Mouse (Mus musculus): ENCODE measurements at regions not wholly inside any gene's neighbourhood (a gene's known extent, or its start where the extent isn't known, plus 50 kb on each side); places are given as distances from the start of the nearest gene placed in this dataset.

GRCm38 (mm10) chr17:14599681-14600080 lies 94.4 kb downstream of the Thbs2 start:
- TF ChIP-seq CTCF (IDR thresholded peaks at IDR 0.05; ENCODE audit: extremely low read depth, insufficient read length, insufficient replicate concordance, low read depth, low read length) (no peak), POLR2A (IDR thresholded peaks at IDR 0.05; ENCODE audit: low read depth, low read length) (no peak)
